Mouse (Mus musculus) thymus, adult 2 months (tissue): Measurements from ENCODE around the gene Nr3c2. TPM values are rescaled to one million over a fixed set of nuclear protein-coding genes. Genes with fewer than 3 reads are reported as not detected.

ENCODE experiments used
- DNase-seq: peaks from one replicate; pipeline ENCODE4 v3.0.0; 2021
- H3K27ac ChIP-seq: fragments of 200-500 bp; 2 replicates; pipeline ENCODE4 v1.5.1; 2012; ENCODE audit warnings: low read length, control low read depth; ENCODE audit not compliant: control insufficient read depth, insufficient read depth
- H3K27me3 ChIP-seq: fragments of 200-500 bp; 2 replicates; pipeline ENCODE4 v1.6.1; 2012; ENCODE audit warnings: mild to moderate bottlenecking, low read length, moderate library complexity, mixed read lengths; ENCODE audit not compliant: control insufficient read depth, insufficient read depth
- H3K36me3 ChIP-seq: fragments of 200-500 bp; 2 replicates; pipeline ENCODE4 v1.6.1; 2012; ENCODE audit warnings: mild to moderate bottlenecking, low read length, moderate library complexity; ENCODE audit not compliant: control insufficient read depth, insufficient read depth
- H3K4me1 ChIP-seq: fragments of 200-500 bp; replicated peaks from 2 replicates; pipeline ENCODE4 v1.6.1; 2012; ENCODE audit warnings: low read length; ENCODE audit not compliant: control insufficient read depth, insufficient read depth
- H3K4me3 ChIP-seq: fragments of 200-500 bp; 2 replicates; pipeline ENCODE4 v1.5.1; 2012; ENCODE audit warnings: mild to moderate bottlenecking, low read length, control low read depth, moderate library complexity; ENCODE audit not compliant: control insufficient read depth, insufficient read depth
- CTCF ChIP-seq: fragments of 200-500 bp; IDR thresholded peaks from 2 replicates; pipeline ENCODE4 v1.5.1; 2012; ENCODE audit warnings: mild to moderate bottlenecking, control low read depth, low read length, moderate library complexity, borderline replicate concordance; ENCODE audit not compliant: control insufficient read depth, poor library complexity, insufficient read depth; ENCODE audit errors: extremely low read depth
- POLR2A ChIP-seq: fragments of 200-500 bp; IDR thresholded peaks from 2 replicates; pipeline ENCODE4 v1.6.1; 2012; ENCODE audit warnings: mild to moderate bottlenecking, low read length, control low read depth, moderate library complexity; ENCODE audit not compliant: control insufficient read depth, poor library complexity, insufficient read depth; ENCODE audit errors: extremely low read depth
- WGBS: fragments of 180-500 bp; shearing (Covaris S2); methylation state at CpG from one replicate; pipeline ENCODE4 v1.1.7; 2018; 5-methylcytosine and 5-hydroxymethylcytosine counted together
- polyA plus RNA-seq: library from polyadenylated mRNA; depleted of rRNA; stranded (reverse); fragments of >200 nt; gene quantifications from 2 replicates; pipeline ENCODE4 v1.2.3, GENCODE M21; 2012

The Nr3c2 gene
- polyA plus RNA-seq, 1 experiment, result 1.5 TPM

GRCm38 (mm10) chr8:76898721-76899410 is 376 bp upstream of the Nr3c2 start:
- no peaks in the 10 kb centered on the region for H3K36me3 ChIP-seq
- peak; percentile 12 for DNase-seq
- TF ChIP-seq POLR2A (no peak), CTCF (no peak)
- peaks cover 16% of the 10 kb centered on the region; the same call in 1 of the 2 replicates for H3K27me3 ChIP-seq
- WGBS, result under 1% methylated on average over 56 of the region's 60 CpGs
- no peak overlapping the region for H3K27ac ChIP-seq
- peak overlapping the region; percentile 41 for H3K4me3 ChIP-seq
- peaks cover 3% of the 10 kb centered on the region for H3K4me1 ChIP-seq

GRCm38 (mm10) chr8:76900155-76901141 is 1.2 kb downstream of the Nr3c2 start:
- 2% methylated on average over 58 of the region's 58 CpGs for WGBS

GRCm38 (mm10) chr8:76901430-76902204 is 2.4 kb downstream of the Nr3c2 start:
- Histone ChIP-seq H3K4me3 (peak overlapping the region; percentile 32), H3K27me3 (peaks cover 16% of the 10 kb centered on the region; the same call in 1 of the 2 replicates), H3K36me3 (no peaks in the 10 kb centered on the region), H3K27ac (no peak overlapping the region), H3K4me1 (peaks cover 3% of the 10 kb centered on the region)
- under 1% methylated on average over 41 of the region's 41 CpGs for WGBS
- peak; percentile 33 for DNase-seq
- no peak for TF ChIP-seq POLR2A
- no peak for TF ChIP-seq CTCF

More at GRCm38 (mm10) chr8:76900155-76901141, 1.2 kb downstream of the Nr3c2 start:
- TF ChIP-seq POLR2A, result no peak
- no peak for TF ChIP-seq CTCF
- Histone ChIP-seq H3K27ac (no peak overlapping the region), H3K4me3 (peak overlapping the region; percentile 41; the same call in 1 of the 2 replicates), H3K36me3 (no peaks in the 10 kb centered on the region), H3K4me1 (peaks cover 3% of the 10 kb centered on the region), H3K27me3 (peaks cover 16% of the 10 kb centered on the region; the same call in 1 of the 2 replicates)
- no peak for DNase-seq

- Histone ChIP-seq H3K27ac (no peak overlapping the region), H3K4me3 (peak overlapping the region; percentile 33), H3K27me3 (peaks cover 16% of the 10 kb centered on the region; the same call in 1 of the 2 replicates), H3K36me3 (no peaks in the 10 kb centered on the region), H3K4me1 (peaks cover 3% of the 10 kb centered on the region)
- WGBS, result 2% methylated on average over 35 of the region's 35 CpGs
- TF ChIP-seq POLR2A (no peak), CTCF (no peak)
- DNase-seq, result no peak
Measured at GRCm38 (mm10) chr8:76902205-76903078, 3.2 kb downstream of the Nr3c2 start.

GRCm38 (mm10) chr8:76911206-76911605 is 12.0 kb downstream of the Nr3c2 start:
- no peaks in the 10 kb centered on the region for H3K27me3 ChIP-seq
- H3K4me3 ChIP-seq, result no peak overlapping the region
- no peak overlapping the region for H3K27ac ChIP-seq
- no peak for TF ChIP-seq POLR2A
- TF ChIP-seq CTCF, result no peak
- no peaks in the 10 kb centered on the region for H3K4me1 ChIP-seq
- no peaks in the 10 kb centered on the region for H3K36me3 ChIP-seq
- DNase-seq, result no peak
